Mouse (Mus musculus): ENCODE measurements around the gene Cdyl. TPM values are rescaled to one million over a fixed set of nuclear protein-coding genes. Genes with fewer than 3 reads are reported as not detected.
A peak's percentile ranks its signal among the peaks of the same experiment; 100 is the strongest.

The Cdyl gene
- total and polyA plus RNA-seq, 2 experiments from 2014 or later = 4.2 to 7.8 TPM

GRCm38 (mm10) chr13:35732891-35733596 lies 73.4 kb downstream of the Cdyl start:
- DNase-seq (no peak), ATAC-seq (no peak)
- Histone ChIP-seq H3K27ac (ENCODE audit: low read depth, low read length) (no peak overlapping the region), H3K4me1 (ENCODE audit: insufficient read depth) (no peaks in the 10 kb centered on the region), H3K4me2 (ENCODE audit: low read depth) (no peak overlapping the region), H3K36me3 (ENCODE audit: insufficient read depth) (no peaks in the 10 kb centered on the region), H3K9me3 (ENCODE audit: low read length) (no peaks in the 10 kb centered on the region), H3K4me3 (ENCODE audit: low read depth, low read length) (no peak overlapping the region), H3K9ac (no peak overlapping the region), H3K27me3 (ENCODE audit: insufficient read depth, low read length) (no peaks in the 10 kb centered on the region)
- no peak for TF ChIP-seq CTCF (IDR thresholded peaks at IDR 0.05; ENCODE audit: low read depth)
- WGBS = 88% methylated on average over 5 of the region's 5 CpGs

GRCm38 (mm10) chr13:35737565-35737964 lies 77.9 kb downstream of the Cdyl start:
- no peak overlapping the region for H3K27ac ChIP-seq (ENCODE audit: low read depth, low read length)
- no peak for TF ChIP-seq CTCF (IDR thresholded peaks at IDR 0.05; ENCODE audit: low read depth)
- no peaks in the 10 kb centered on the region for H3K9me3 ChIP-seq (ENCODE audit: low read length)
- H3K27me3 ChIP-seq (ENCODE audit: insufficient read depth, low read length) = peaks cover 17% of the 10 kb centered on the region; the same call in 1 of the 2 replicates
- no peak overlapping the region for H3K9ac ChIP-seq
- 9% methylated on average over 2 of the region's 2 CpGs for WGBS
- H3K4me3 ChIP-seq (ENCODE audit: low read depth, low read length) = no peak overlapping the region
- no peaks in the 10 kb centered on the region; the same call in 1 of the 2 replicates for H3K4me1 ChIP-seq (ENCODE audit: insufficient read depth)
- no peak for ATAC-seq
- DNase-seq = no peak
- no peaks in the 10 kb centered on the region for H3K36me3 ChIP-seq (ENCODE audit: insufficient read depth)
- H3K4me2 ChIP-seq (ENCODE audit: low read depth) = no peak overlapping the region

- Histone ChIP-seq H3K4me3 (ENCODE audit: low read depth, low read length) (no peak overlapping the region), H3K27ac (ENCODE audit: low read depth, low read length) (no peak overlapping the region), H3K9me3 (ENCODE audit: low read length) (no peaks in the 10 kb centered on the region), H3K4me1 (ENCODE audit: insufficient read depth) (no peaks in the 10 kb centered on the region; the same call in 1 of the 2 replicates), H3K4me2 (ENCODE audit: low read depth) (no peak overlapping the region), H3K36me3 (ENCODE audit: insufficient read depth) (no peaks in the 10 kb centered on the region), H3K9ac (no peak overlapping the region), H3K27me3 (ENCODE audit: insufficient read depth, low read length) (peaks cover 17% of the 10 kb centered on the region; the same call in 1 of the 2 replicates)
- TF ChIP-seq CTCF (IDR thresholded peaks at IDR 0.05; ENCODE audit: low read depth) = no peak
- DNase-seq = no peak
- WGBS = 7% methylated on average over 2 of the region's 2 CpGs
- no peak for ATAC-seq
Measured at GRCm38 (mm10) chr13:35738210-35738609, 78.6 kb downstream of the Cdyl start.

GRCm38 (mm10) chr13:35739473-35739872 lies 79.8 kb downstream of the Cdyl start:
- no peak overlapping the region for H3K4me2 ChIP-seq (ENCODE audit: low read depth)
- DNase-seq (no peak), ATAC-seq (no peak)
- H3K9ac ChIP-seq = no peak overlapping the region
- no peaks in the 10 kb centered on the region; the same call in 1 of the 2 replicates for H3K4me1 ChIP-seq (ENCODE audit: insufficient read depth)
- no peaks in the 10 kb centered on the region for H3K36me3 ChIP-seq (ENCODE audit: insufficient read depth)
- no peaks in the 10 kb centered on the region for H3K9me3 ChIP-seq (ENCODE audit: low read length)
- no peak overlapping the region for H3K27ac ChIP-seq (ENCODE audit: low read depth, low read length)
- WGBS = 13% methylated on average over 10 of the region's 10 CpGs
- H3K27me3 ChIP-seq (ENCODE audit: insufficient read depth, low read length) = peaks cover 17% of the 10 kb centered on the region; the same call in 1 of the 2 replicates
- no peak overlapping the region for H3K4me3 ChIP-seq (ENCODE audit: low read depth, low read length)
- TF ChIP-seq CTCF (IDR thresholded peaks at IDR 0.05; ENCODE audit: low read depth) = no peak

GRCm38 (mm10) chr13:35740301-35741039 lies 80.8 kb downstream of the Cdyl start:
- peak; percentile 55 for ATAC-seq
- no peaks in the 10 kb centered on the region for H3K9me3 ChIP-seq (ENCODE audit: low read length)

GRCm38 (mm10) chr13:35741040-35741619 lies 81.5 kb downstream of the Cdyl start:
- peak overlapping the region; percentile 94 for H3K4me3 ChIP-seq (ENCODE audit: low read depth, low read length)
- ATAC-seq (peak; percentile 93), DNase-seq (peak; percentile 91)
- peak overlapping the region; percentile 96 for H3K4me2 ChIP-seq (ENCODE audit: low read depth)
- no peaks in the 10 kb centered on the region; the same call in 1 of the 2 replicates for H3K4me1 ChIP-seq (ENCODE audit: insufficient read depth)
- peak overlapping the region; percentile 69 for H3K27ac ChIP-seq (ENCODE audit: low read depth, low read length)
- H3K27me3 ChIP-seq (ENCODE audit: insufficient read depth, low read length) = peaks cover 17% of the 10 kb centered on the region; the same call in 1 of the 2 replicates
- 1% methylated on average over 54 of the region's 68 CpGs for WGBS
- no peaks in the 10 kb centered on the region for H3K36me3 ChIP-seq (ENCODE audit: insufficient read depth)
- H3K9ac ChIP-seq = peak overlapping the region; percentile 74
- peak; percentile 60 for TF ChIP-seq CTCF (IDR thresholded peaks at IDR 0.05; ENCODE audit: low read depth)
- H3K9me3 ChIP-seq (ENCODE audit: low read length) = no peaks in the 10 kb centered on the region

More at GRCm38 (mm10) chr13:35740301-35741039, 80.8 kb downstream of the Cdyl start:
- Histone ChIP-seq H3K4me1 (ENCODE audit: insufficient read depth) (no peaks in the 10 kb centered on the region; the same call in 1 of the 2 replicates), H3K4me2 (ENCODE audit: low read depth) (peak overlapping the region; percentile 96), H3K4me3 (ENCODE audit: low read depth, low read length) (peak overlapping the region; percentile 94), H3K9ac (peak overlapping the region; percentile 74; the same call in 1 of the 2 replicates), H3K27ac (ENCODE audit: low read depth, low read length) (no peak overlapping the region), H3K36me3 (ENCODE audit: insufficient read depth) (no peaks in the 10 kb centered on the region), H3K27me3 (ENCODE audit: insufficient read depth, low read length) (peaks cover 17% of the 10 kb centered on the region; the same call in 1 of the 2 replicates)
- no peak for TF ChIP-seq CTCF (IDR thresholded peaks at IDR 0.05; ENCODE audit: low read depth)
- DNase-seq = peak; percentile 10
- WGBS = 2% methylated on average over 61 of the region's 61 CpGs
